Mouse (Mus musculus) ES-E14 (cell line): ENCODE measurements around the gene Prune1. TPM values are rescaled to one million over a fixed set of nuclear protein-coding genes. Genes with fewer than 3 reads are reported as not detected.

Experiments used
- DNase-seq: peaks from one replicate; pipeline ENCODE4 v3.0.0-alpha.2; 2013; ENCODE audit warnings: low read depth, low spot score
- H3K27ac ChIP-seq: 2 replicates; pipeline ENCODE4 v1.5.1; 2012; ENCODE audit warnings: low read depth, mild to moderate bottlenecking, low read length, moderate library complexity, mixed read lengths; ENCODE audit not compliant: poor library complexity, insufficient read depth, severe bottlenecking
- H3K36me3 ChIP-seq: 2 replicates; pipeline ENCODE4 v1.6.1; 2012; ENCODE audit warnings: mild to moderate bottlenecking, low read length, moderate library complexity, mixed read lengths; ENCODE audit not compliant: control insufficient read depth, poor library complexity, insufficient read depth, severe bottlenecking
- H3K4me1 ChIP-seq, 2 experiments: fragments of 150-350 bp in 1 of 2; sonication (generic) in 1 of 2; 2 replicates each; pipeline ENCODE4 v1.6.1; 2012; ENCODE audit warnings: low read length in 2 of 2, mild to moderate bottlenecking in 1 of 2, mixed read lengths in 1 of 2; ENCODE audit not compliant: control insufficient read depth in 2 of 2, insufficient read depth in 2 of 2, poor library complexity in 1 of 2
- H3K4me3 ChIP-seq, 2 experiments: fragments of 150-350 bp in 1 of 2; sonication (generic) in 1 of 2; 2 replicates each; pipeline ENCODE4 v1.5.1; 2012; ENCODE audit warnings: low read length in 2 of 2, low read depth in 1 of 2, mild to moderate bottlenecking in 1 of 2, mixed read lengths in 1 of 2; ENCODE audit not compliant: insufficient read depth in 1 of 2, poor library complexity in 1 of 2, severe bottlenecking in 1 of 2
- H3K9ac ChIP-seq: 2 replicates; pipeline ENCODE4 v1.6.1; 2012; ENCODE audit warnings: low read depth, mild to moderate bottlenecking, low read length, mixed read lengths; ENCODE audit not compliant: poor library complexity, insufficient read depth, severe bottlenecking
- H3K9me3 ChIP-seq: fragments of 150-350 bp; sonication (generic); 2 replicates; pipeline ENCODE4 v1.6.1; 2012; ENCODE audit warnings: low read depth, mild to moderate bottlenecking, low read length; ENCODE audit not compliant: control insufficient read depth, insufficient read depth
- CHD2 ChIP-seq: IDR thresholded peaks from 2 replicates; pipeline ENCODE4 v1.6.1; 2014; ENCODE audit warnings: mild to moderate bottlenecking, low read depth, low read length, inconsistent platforms
- HCFC1 ChIP-seq: IDR thresholded peaks from 2 replicates; pipeline ENCODE4 v1.6.1; 2012; ENCODE audit warnings: low read length, inconsistent platforms, borderline replicate concordance; ENCODE audit not compliant: insufficient read depth
- MAFK ChIP-seq: IDR thresholded peaks from 2 replicates; pipeline ENCODE4 v1.6.1; 2014; ENCODE audit warnings: mild to moderate bottlenecking, low read depth, low read length, inconsistent platforms; ENCODE audit not compliant: insufficient read depth
- ZC3H11A ChIP-seq: IDR thresholded peaks from 2 replicates; pipeline ENCODE4 v1.6.1; 2012; ENCODE audit warnings: low read depth, mild to moderate bottlenecking, inconsistent platforms, low read length, borderline replicate concordance
- ZNF384 ChIP-seq: IDR thresholded peaks from 2 replicates; pipeline ENCODE4 v1.6.1; 2012; ENCODE audit warnings: low read depth, low read length, inconsistent platforms
- in situ Hi-C, 2 experiments: fragments of 600-800 bp; cut with MboI; formaldehyde crosslinking; loops; one replicate each; pipeline ENCODE4 v1.15.1; 2025; ENCODE audit warnings: low sequenced_read_pairs in 2 of 2, inconsistent platforms in 1 of 2; ENCODE audit not compliant: unreplicated experiment in 2 of 2
- total RNA-seq: library from RNA; depleted of rRNA; stranded (reverse); fragments of 300-350 nt; gene quantifications from 2 replicates; pipeline ENCODE4 v1.2.3, GENCODE M21; 2012

Gene Prune1
- total RNA-seq, 1 experiment = 26.4 TPM

- Histone ChIP-seq H3K4me3 (peak overlapping the region; percentile 91 to 93; a peak in 3 of 4 replicates), H3K9ac (peak overlapping the region; percentile 94; the same call in 1 of the 2 replicates), H3K27ac (no peak overlapping the region; the same call in 1 of the 2 replicates), H3K4me1 (peaks cover 6 to 7% of the 10 kb centered on the region in 2 experiments; a peak in 2 of 4 replicates), H3K9me3 (peaks cover 2% of the 10 kb centered on the region; the same call in 1 of the 2 replicates), H3K36me3 (no peaks in the 10 kb centered on the region)
- no peak for DNase-seq
- TF ChIP-seq ZNF384 (no peak), ZC3H11A (no peak), HCFC1 (no peak), MAFK (no peak), CHD2 (no peak)
- in situ Hi-C loops = no loop called here
These were observed 32.2 kb upstream of the Prune1 start for GRCm38 (mm10) chr3:95314075-95314474.

- Histone ChIP-seq H3K36me3 (no peaks in the 10 kb centered on the region), H3K9me3 (peaks cover 6% of the 10 kb centered on the region; the same call in 1 of the 2 replicates), H3K4me1 (peaks cover 3 to 4% of the 10 kb centered on the region in 2 experiments; a peak in 2 of 4 replicates), H3K9ac (0 out of 2 replicates have a peak overlapping the region, but pooled peaks have one; percentile 38), H3K4me3 (no peak overlapping the region), H3K27ac (no peak overlapping the region)
- DNase-seq = no peak
- in situ Hi-C loops = no loop called here
- TF ChIP-seq CHD2 (no peak), MAFK (no peak), ZNF384 (no peak), HCFC1 (no peak), ZC3H11A (no peak)
These were observed 31.6 kb upstream of the Prune1 start for GRCm38 (mm10) chr3:95313476-95313875.

GRCm38 (mm10) chr3:95312623-95313022 lies 30.7 kb upstream of the Prune1 start:
- Histone ChIP-seq H3K9me3 (peaks cover 8% of the 10 kb centered on the region; the same call in 1 of the 2 replicates), H3K9ac (no peak overlapping the region), H3K27ac (no peak overlapping the region), H3K4me3 (no peak overlapping the region), H3K4me1 (peaks cover 3 to 4% of the 10 kb centered on the region in 2 experiments; a peak in 2 of 4 replicates), H3K36me3 (no peaks in the 10 kb centered on the region)
- DNase-seq = no peak
- in situ Hi-C loops = no loop called here
- no peak for TF ChIP-seq HCFC1
- no peak for TF ChIP-seq MAFK
- TF ChIP-seq CHD2 = no peak
- TF ChIP-seq ZNF384 = peak; percentile 22; the same call in 1 of the 2 replicates
- TF ChIP-seq ZC3H11A = no peak

GRCm38 (mm10) chr3:95310968-95311882 lies 29.3 kb upstream of the Prune1 start:
- Histone ChIP-seq H3K4me3 (no peak overlapping the region), H3K9me3 (peaks cover 8% of the 10 kb centered on the region; the same call in 1 of the 2 replicates), H3K4me1 (peaks cover 0 to 3% of the 10 kb centered on the region in 2 experiments; a peak in 1 of 4 replicates), H3K9ac (no peak overlapping the region), H3K36me3 (no peaks in the 10 kb centered on the region), H3K27ac (no peak overlapping the region)
- TF ChIP-seq ZC3H11A (0 out of 2 replicates have a peak, but pooled peaks have one; percentile 20), CHD2 (no peak)
- in situ Hi-C loops = no loop called here
- peak; percentile 73 for DNase-seq
